Mouse (Mus musculus): Measurements from ENCODE around the gene Ets1.

Gene Ets1

DNA sequence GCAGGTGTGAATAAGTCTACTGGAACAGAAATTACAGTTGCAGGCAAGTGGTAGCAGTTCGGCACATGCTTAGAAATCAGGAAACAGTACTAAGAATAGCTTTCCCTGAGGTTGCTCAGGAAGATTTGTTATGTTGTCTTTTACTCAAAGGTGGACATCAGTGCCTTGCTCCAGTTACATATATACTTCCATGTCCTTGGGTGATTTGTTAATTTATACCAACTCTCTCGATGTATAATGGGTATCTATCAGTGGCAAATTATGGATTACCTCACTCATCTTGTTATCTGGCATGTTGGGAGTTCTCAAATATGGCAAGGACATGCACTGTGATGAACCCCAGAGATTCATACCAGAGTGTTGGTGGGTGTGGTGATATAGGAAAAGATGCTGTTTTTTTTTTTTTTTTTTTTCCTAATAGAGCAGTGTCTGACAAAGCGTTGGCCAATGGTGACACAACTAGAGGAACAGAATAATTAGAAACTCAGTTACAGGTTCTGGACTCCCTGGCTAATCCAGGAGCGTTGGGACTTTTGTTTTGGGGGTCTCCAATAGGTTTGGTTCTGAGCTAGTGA is 59.0 kb downstream of the Ets1 start:
- in situ Hi-C loops (cut with MseI, MboI): no loop called here

DNA sequence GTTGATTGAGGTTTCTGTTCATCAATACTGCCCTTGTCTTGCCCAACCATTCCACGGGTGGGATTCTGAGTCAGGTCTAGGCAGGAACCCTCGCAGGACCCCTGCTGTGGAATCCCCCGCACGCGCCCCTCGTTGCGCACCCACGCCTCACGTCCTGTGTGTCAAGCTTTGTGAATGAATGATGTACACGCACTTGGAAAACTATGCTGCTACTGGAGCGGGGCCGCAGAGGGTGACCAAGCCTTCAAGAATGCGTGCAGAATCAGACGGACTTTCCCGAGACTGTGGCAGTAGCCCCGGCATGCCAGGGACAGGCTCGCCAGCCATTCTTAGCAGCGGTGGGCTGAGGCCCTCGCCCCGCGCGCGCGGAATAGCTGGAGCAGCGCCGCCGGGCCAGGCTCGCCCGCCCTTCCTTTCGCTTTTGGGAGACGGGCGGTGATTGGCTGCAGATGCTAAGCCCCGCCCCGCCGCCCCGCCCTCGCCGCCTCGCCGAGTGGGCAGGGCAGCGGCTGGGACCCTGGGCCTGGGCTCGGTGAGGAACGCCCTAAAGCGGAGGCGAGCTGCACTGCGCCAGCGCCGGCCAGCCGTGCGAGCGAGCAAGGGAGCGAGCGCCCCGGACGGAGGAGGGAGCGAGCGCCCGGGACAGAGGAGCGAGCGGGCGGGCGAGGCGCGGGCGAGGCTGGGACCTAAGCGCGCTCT is 59.6 kb downstream of the Ets1 start:
- in situ Hi-C loops (cut with MseI, MboI): no loop called here

DNA sequence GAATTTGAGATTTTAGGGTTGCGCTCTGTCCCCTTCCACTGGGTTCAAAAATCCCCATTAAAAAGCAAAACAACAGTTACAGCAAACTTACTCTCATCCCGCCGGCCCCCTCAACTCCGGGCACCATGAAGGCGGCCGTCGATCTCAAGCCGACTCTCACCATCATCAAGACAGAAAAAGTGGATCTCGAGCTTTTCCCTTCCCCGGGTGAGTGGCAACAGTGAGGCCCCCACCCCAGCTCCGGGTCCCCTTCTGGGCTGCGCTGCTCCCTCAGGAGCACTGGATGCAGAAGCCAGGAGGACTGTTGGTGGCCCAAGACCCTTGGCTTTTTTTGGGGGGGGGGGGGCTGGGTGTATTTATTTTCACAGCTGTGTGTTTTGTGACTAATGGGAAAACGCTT is 60.2 kb downstream of the Ets1 start:
- in situ Hi-C loops (cut with MseI, MboI): no loop called here

DNA sequence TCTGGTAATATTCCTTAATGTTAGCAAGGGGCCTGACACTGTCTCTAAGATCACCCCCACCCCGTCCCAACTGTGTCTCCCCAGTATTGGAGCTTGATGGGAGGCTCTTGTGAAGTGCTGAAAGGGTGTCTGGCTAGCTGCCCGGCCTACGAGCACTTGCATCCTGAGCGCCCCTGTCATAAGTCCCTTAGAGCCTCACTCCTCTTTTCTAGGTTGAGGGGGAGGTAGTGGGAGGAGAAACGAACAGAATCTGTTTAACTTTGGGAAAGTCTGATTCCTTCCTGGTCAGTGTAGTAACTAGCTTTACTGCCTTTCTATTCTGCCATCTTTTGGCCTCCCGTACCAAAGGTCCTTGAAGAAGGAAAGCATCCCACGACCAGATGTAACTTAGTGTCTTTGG is 60.7 kb downstream of the Ets1 start:
- in situ Hi-C loops (cut with MseI, MboI): no loop called here

DNA sequence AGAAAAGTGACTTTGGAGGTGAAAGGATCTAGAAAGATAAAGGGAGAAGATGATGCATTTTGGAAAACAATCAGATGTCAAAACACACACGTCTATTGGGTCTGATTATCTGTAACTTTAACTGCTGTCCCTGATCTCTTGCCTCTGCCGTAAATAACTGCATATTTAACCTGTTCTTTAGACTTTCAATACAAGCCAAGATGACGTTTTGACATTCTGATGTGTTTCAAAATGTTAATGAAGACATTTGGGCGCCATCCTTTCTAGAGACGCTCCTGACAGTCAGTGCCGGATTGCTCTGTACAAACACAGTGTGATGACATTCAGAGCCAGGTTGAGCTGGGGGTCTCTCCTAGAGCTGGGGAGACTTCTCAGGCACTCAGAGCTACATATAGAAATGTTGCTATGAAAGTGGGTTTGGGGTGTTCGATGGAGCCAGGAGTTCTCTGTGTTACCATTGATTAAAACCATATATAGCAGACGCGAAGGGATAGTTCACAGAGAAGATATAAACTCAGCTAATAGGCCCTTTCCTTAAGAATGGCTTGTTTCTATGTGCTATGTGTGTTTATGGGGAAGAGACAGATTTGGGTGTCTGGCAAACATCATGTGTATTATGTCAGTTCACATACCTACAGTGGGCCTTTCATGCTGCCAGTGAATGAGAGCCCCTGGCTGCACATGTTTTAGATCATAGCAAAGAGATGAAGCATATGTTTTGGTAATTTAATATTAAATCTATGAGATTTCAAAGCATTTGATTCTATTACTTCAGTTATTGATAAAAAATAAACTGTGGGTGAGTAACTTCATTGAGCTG is 61.5 kb downstream of the Ets1 start:
- in situ Hi-C loops (cut with MseI, MboI): no loop called here

DNA sequence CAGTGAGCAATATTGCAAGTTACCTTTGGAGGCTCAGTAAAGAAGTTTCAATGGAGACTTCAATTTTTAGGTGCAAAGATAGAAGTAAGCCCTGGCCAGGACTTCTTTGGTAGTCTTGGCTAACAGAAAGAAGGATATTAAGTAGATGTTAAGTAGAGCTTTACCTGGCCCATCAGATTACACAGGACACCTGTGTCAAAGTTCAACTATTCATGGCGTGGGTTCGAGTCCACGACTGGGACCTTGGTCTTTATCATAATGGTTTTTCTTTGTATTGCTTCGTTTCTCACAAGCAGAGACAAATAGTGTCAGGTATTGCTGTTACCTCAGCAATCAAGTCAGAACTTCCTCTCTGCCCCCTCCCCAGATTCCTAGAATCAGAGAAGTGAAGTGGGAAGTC is 62.7 kb downstream of the Ets1 start:
- in situ Hi-C loops (cut with MseI, MboI): no loop called here

DNA sequence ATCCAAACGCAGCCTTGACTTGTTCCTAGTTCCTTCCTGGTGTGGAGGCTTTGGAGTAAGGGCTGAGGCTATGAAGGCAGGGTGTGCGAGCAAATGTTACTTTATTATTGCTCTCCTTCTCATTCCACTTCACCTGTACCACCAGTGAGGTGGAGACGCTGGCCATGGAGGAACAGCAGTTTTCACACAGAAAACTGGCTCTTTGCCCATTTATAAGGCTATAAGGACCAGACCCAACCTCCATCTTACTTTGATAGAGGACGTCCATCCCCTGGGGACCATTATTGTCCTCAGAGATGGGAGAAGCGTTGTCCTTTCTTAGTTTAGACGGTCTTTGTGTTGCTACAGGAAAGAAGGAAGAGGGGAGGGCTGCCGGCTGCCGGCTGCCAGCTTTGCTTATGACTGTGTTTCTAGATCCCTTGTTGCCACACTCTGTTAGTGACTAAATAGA is 63.4 kb downstream of the Ets1 start:
- in situ Hi-C loops (cut with MseI, MboI): no loop called here

DNA sequence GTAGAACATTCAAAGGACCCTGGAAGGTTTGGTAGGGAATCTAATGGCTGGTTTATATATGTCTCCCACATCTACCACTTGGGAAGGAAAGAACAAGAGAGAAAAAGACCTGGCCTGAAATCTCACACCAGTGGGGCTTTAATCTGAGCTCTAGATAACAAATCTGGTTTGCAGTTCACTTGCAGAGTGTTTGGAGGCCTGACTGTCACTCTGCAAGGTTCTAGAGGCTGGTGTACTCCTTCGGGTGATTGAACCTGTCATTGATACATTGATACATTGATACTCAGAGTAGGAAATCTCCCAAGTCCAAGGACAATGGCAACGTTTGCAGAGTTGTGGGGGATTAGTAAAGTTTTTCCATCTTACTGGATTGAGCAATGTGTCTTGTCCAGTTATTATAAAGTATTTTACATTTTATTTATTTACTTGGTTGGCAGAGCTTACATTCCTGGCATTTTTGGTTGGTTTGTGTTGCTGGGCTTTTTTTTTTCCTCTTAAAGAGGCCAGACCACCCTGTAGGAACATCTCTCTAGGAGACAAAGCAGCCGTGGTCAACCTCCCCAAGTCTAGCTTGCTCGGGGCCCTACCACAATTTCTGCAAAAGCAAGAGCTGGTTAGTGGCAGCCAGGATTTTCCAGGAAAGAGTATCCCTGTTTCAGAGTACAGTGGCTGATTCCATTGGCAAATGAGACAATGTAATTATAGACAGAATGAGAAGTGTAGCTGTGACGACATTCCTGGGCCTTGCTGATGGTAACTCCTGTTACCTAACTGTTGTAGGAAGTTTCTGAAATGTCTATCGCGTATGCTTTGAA is 64.3 kb downstream of the Ets1 start:
- in situ Hi-C loops (cut with MseI, MboI): no loop called here

DNA sequence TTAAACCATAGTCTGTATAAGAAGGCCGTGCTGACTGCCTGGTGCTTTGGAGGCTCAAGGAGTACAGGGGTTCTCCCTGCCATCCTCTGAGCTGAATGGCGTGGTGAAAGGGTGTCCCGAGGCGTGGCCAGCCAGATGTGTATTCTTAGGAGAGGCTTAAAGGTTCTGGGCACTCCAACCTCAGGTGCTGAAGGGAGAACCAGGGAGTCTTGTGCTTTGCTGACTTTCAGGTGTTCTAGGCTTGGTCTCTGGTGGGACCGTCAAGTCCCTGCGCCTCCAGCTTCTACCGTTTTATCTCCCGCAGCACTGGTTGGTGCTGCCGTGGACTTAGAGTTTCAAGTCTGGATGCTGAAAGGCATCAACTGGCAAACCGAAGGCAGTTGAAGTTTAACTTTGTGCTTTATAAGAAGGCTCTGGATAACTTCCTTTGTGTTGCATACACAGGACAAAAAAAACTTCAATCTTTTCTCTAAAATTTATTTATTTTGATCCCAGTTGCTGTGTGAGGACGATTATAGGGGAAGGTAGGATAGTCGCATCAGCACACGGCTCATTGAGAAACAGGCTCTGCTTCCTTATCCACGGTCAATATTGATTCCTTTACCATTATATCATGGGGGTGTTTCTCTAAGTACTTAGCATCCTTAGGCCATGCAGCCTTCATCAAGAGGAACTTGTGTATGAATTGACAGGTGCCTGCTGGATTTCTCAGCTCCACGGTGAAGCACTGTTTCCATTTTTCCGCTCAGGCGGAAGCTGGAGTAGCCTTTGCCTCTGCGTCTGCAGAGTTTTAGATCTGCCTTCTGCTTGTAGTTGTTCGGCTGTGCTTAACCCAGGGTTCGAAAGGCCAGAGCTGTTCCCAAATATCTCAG is 65.3 kb downstream of the Ets1 start:
- in situ Hi-C loops (cut with MseI, MboI): no loop called here

DNA sequence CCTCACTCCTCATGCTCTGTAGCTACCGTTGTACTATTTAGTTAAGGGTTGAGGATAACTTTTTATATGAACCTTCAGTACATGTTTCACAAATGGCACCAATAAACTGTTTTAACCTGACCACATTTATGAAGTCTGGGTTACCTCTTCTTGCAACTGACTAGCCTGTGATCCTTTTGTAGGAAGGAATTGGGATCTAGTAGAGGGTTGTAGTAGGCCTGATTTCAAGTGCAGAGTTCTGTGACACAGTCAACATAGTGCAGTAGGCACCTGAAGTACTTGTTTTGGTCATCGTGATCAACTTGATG is 65.9 kb downstream of the Ets1 start:
- in situ Hi-C loops (cut with MseI, MboI): no loop called here

DNA sequence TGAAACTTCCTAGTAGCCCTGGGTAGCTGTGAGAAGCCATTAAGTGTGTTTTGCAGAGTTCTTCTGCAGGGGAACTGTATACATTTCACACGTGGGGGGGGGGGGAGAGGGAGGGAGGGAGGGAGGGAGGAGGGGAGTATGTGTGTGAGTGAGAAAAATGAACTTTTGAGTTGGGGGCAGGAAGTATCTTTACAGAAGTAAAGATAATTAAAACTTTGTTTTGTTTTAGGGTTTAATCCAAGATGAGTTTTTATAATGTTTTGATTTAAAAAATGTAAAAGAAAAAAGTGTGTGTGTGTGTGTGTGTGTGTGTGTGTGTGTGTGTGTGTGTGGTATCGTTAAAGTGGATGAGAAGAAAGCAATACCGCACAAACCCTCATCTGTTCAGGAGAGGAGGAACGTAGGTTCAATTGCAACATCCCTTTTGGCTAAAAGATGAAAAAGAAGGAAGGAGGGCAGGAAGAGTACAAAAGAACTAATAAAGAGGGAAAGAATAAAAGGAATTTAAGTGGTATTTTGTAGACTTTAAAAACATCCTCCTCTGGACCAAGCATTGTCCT is 66.9 kb downstream of the Ets1 start:
- in situ Hi-C loops (cut with MseI, MboI): no loop called here

DNA sequence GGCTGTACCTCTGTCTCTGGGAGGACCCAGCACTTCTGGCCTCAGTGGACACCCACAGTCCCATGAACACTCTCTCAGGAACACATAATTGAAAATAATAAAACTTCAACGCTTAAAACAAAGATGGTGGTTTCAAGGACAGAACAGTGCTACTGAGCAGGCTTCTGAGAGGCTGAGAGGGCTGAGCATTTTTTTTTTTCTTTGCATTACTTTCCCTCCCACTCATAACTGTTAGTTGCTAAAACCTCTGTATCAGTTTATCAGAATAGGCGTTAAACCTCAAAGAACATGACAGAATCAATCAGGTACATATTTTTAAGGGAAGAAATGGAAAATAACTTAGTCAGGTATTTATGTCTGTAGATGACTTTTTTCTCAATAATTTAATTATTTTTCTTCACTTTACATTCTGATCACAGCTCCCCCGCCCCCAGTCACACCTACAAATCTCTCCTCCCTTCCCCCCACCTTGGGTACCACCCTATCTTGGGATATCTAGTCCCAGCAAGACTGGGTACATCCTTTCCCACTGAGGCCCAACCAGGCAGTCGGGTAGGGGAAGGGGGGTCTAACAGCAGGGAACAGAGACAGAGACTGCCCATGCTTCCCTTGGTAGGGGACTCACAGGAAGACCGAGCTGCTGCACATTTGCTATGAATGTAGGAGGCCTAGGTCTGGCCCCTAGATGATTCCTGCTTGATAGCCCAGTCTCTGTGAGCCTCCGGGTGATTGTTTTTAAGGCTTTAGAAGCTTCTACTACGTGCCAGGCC is 68.1 kb downstream of the Ets1 start:
- in situ Hi-C loops (cut with MseI, MboI): no loop called here

DNA sequence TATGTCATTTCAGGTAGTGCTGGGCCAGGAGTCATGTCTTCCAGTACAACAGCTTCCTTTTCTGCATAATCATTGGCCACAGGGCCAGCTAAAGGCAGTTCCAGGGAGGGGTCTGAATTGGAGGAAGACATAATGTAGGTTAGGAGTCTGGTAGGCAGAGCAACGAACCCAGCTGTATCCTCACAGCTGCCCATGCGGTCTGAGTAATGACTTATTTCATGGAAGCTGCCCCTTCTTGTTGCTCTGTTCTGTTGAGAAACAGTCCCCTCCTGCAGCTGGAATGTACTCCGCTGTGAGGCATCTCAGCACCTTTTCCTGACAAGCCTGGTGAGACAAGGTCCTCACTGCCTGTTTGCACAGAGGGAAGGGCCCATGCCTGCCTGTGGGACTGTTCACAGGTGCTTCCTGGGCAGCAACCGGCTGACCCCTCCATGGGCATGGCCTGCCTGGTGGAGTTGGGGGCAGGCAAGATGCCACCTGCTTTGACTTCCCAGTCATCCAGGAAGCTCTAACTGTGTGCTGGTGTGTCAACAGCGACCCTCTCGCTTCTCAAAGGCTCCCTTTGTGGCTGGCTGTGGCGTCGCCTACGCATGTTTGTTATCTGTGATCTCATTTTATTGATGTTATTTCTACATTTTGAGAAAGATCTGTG is 69.9 kb downstream of the Ets1 start:
- in situ Hi-C loops (cut with MseI, MboI): no loop called here

DNA sequence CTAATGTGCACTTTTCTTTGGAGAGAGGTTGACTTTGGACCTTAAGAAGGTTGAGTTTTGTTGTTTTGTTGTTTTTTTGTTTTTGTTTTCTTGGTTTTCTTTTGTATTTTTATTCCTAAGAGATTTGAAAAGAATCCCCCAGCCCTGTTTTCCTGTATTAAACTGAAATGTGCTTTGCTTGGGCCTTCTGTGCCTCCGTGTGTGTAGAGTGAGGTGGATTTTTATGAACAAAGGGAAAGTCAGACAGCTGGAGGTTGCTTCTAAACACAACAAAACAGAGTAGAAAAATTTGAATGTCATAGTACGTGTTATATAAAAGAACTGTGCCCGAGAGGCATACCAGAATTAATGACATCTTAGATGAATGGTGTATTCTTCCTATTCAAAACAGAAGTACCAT is 71.4 kb downstream of the Ets1 start:
- in situ Hi-C loops (cut with MseI, MboI): no loop called here

DNA sequence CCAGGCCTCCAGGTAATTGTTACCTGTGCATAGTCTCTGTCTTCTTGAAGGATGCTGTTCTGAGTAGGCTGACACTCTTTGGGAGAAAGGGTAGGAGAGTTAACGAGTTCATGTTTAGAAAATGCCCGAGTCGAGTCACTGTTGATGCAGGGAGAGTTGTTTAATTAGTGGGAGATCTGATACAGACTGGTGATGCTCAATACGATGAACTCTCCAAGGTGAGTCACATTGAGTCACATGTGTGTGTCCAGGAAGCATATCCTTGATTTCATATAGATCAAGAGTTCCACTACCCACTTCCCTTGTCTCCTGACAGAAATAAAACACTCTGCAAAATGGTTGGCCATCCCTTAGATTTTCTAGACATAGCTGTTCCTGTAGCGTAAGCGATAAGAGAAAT is 72.5 kb downstream of the Ets1 start:
- in situ Hi-C loops (cut with MseI, MboI): no loop called here

DNA sequence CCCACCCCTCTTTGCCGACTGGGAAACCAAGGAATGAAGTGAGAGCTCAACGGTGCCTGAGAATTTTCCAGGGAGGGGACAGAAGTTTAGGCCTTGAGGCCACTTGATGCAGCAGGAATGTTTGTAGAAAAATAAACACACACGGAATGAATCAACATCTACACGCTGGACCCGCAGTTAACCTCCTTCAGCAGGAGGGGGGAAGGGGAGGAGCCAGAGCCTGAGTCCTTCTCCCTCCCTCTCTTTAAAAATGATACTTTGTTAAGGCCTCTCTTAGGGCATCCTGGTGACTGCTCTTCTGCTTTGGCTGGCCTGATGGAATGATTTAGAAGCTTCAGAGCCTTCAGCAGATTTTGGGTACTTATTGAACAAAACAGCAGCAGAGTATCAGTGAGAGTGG is 73.3 kb downstream of the Ets1 start:
- in situ Hi-C loops (cut with MseI, MboI): no loop called here

DNA sequence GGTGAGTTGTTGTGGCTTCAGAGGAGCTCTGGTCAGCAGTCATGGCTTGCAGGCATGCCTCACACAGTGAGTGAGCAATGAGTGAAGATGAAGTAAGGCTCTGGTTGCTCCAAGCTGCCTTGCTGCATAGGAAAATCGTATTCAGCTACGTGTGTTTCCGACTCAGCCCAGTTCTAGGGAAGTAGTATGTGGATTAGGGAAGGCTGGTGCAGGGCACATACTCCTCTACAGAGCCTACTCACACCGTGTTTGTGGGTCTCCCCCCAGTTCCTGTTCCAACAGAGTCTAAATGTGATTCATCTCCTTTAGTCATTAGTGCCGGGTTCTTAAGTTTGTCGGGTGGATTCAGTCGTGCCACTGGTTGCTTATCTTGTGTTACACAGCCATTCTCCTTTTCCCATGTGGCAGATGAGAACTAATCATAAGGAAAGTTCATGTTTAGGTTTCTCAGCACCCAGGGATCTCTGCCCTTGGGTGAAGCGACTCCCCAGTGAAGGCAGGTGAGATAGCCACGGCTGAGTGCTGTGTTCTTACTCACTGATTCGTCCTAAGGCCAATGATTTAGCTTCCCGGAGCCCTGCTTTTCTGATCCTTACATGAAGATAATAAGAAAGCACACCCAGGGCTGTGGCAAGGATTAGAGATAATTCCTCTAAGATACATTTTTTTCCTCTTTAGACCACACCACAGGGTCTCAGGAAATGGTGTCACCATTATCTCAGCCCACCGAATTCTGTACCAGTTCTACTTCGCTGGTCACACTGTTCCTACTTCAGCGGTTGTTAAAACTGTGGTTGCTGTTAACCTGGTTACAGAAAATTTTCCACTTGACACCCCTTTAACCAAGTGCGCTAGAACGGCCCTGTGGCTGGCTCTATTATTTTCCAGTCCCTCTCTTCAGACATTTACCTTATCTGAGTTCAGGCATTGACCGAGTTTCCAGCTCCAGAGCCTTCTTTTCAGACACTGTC is 74.0 kb downstream of the Ets1 start:
- in situ Hi-C loops (cut with MseI, MboI): no loop called here

DNA sequence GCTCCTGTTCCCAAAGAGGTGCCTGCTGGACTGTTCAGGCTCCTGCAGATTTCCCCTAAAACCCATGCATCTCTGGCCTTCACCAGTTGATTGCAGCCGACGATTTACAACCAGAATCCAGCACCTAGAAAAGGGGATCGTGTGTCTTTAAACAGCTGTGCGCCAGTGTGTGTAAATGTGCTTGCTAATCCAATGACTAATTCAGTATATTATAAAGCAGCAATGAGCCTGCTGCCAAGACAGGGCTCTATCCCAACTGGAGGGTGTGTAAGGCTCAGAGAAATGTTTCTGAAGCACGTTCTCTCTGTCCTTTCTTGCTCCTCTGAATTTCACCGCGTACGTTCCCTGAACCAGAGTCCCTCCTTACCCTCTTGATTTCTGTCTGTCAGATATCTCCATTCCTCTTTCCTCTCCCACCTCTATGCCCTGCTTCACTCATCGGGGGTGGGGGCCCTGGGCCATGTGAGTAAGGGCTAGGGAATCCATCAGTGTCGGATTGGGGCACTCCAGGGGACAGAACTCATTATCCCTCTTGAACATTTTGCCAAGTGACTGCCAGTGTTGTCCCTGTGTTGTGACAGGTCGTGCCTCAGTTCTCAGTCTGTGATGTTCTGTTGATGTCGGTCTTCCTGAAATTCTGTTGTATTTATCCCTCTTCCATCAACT is 75.1 kb downstream of the Ets1 start:
- in situ Hi-C loops (cut with MseI, MboI): no loop called here

Measured in mouse trophoblast stem cell (cell line).